Mouse (Mus musculus): ENCODE data around the gene 4930432M17Rik.

Gene 4930432M17Rik

GRCm38 (mm10) chr3:121670462-121670861 lies at the start of gene 4930432M17Rik:
TSS of gene 4930432M17Rik (plus strand) at chr3:121670762.
- no peak for DNase-seq (ENCODE audit: low spot score in 2 of 2)

DNA sequence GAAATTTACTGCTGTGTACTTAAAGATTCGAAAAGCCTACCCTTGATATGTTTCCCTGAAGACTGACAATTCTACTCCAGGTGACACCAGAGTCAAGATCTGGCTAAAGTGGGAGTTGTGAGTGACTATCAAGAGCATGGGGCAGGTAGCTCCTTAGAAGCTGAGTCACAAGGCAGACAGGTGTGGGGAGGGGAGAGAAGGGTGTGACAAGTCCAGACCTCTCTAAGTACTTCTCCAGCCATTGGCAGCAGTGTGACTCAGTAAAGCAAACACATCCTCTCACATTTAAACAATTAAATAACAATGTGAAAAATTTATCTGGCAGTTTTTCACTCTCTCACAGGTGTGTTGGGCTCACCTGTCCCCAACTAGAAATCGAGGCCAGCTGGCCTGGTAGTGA lies 44.9 kb upstream of the 4930432M17Rik start:
- DNase-seq (ENCODE audit: low spot score in 2 of 2): no peak

- DNase-seq (ENCODE audit: low spot score in 2 of 2): no peak
Observed at GRCm38 (mm10) chr3:121626273-121626672, 44.3 kb upstream of the 4930432M17Rik start.

- DNase-seq (ENCODE audit: low spot score in 2 of 2): no peak
Observed at GRCm38 (mm10) chr3:121628245-121628644, 42.3 kb upstream of the 4930432M17Rik start.

GRCm38 (mm10) chr3:121630626-121631025 lies 39.9 kb upstream of the 4930432M17Rik start:
- DNase-seq (ENCODE audit: low spot score in 2 of 2): no peak

GRCm38 (mm10) chr3:121634963-121635362 lies 35.6 kb upstream of the 4930432M17Rik start:
- DNase-seq (ENCODE audit: low spot score in 2 of 2): no peak

DNA sequence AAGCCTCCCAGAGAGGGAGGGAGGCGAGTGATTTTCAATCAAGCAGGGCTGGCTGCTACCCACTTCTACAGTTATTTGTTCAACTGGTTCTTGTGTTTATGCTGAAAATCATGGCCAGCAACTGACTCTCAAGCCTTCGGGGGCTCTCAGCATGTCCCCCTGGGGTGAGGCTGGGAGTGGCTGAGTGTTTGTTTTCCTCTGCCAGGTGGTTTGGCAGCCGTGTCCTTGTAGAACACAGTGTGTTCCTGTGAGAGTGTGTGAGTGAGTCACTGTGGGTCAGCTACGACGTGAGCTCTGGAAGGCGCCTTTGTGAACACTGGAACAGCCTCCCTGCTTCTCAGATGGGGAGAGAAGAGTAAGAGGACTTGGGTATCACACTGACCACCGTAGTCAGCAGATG lies 35.1 kb upstream of the 4930432M17Rik start:
- no peak for DNase-seq (ENCODE audit: low spot score in 2 of 2)

GRCm38 (mm10) chr3:121636315-121636714 lies 34.2 kb upstream of the 4930432M17Rik start:
- peak in 1 of 2 experiments; percentile 42 for DNase-seq (ENCODE audit: low spot score in 2 of 2)

DNA sequence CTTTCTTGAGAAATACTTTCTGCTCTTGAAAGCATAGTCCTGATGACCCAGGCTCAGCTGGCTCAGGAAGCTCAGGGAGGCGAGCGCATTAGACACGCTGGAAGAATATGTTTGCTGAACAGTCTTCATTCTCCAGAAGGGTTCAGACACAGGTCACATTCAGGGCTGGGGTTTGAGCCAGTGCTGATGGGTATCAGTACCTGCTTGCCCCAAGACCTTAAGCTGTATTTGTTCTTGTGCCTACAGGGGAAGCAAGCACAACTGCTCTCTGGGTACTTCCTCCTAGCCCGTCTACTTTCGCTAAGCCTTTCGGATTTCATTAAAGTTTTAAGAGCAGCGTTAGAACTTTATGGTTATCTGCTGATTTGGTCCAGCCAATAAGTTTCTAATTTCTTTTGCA lies 33.8 kb upstream of the 4930432M17Rik start:
- no peak for DNase-seq (ENCODE audit: low spot score in 2 of 2)

DNA sequence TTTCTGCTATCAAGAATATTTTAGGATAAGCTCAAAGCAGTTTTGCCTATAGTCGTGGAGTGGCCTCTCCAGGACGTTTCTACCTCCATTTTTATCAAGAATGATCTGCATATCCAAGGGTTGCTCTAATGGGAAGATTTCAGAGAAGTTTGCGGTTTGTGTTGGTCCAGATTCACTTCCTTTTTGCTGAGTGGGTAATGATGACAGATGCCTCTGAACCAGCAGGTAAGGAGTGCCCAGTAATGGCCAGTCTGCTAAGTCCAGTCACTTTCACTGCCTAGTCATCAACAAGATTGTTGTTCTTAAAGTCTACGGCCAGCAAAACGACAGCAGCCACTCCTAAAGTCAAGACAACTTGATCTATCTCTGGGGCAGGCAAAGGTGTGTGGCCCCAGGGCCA lies 32.8 kb upstream of the 4930432M17Rik start:
- no peak for DNase-seq (ENCODE audit: low spot score in 2 of 2)

GRCm38 (mm10) chr3:121638241-121638640 lies 32.3 kb upstream of the 4930432M17Rik start:
- no peak for DNase-seq (ENCODE audit: low spot score in 2 of 2)

- no peak for DNase-seq (ENCODE audit: low spot score in 2 of 2)
Observed at GRCm38 (mm10) chr3:121640611-121641010, 30.0 kb upstream of the 4930432M17Rik start.

DNA sequence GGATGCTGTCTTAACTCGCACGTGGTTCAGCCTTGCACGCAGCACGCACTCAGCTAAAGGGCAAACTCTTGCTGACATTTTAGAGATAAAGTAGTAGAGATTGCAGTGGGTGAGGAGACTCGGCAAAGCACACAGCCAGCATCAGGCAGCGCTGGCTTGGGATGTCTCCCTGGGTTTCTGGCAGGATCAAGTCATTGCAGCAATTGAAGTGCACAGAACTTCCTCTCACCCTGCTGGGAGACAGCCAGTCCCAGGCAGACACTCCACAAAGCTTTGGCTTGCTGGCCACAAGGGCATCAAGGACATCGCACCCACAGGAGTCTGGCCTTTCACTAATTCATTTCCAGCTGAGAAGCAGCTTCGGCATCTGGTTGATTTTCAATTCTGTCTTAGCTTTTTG lies 27.3 kb upstream of the 4930432M17Rik start:
- DNase-seq (ENCODE audit: low spot score in 2 of 2): no peak

DNA sequence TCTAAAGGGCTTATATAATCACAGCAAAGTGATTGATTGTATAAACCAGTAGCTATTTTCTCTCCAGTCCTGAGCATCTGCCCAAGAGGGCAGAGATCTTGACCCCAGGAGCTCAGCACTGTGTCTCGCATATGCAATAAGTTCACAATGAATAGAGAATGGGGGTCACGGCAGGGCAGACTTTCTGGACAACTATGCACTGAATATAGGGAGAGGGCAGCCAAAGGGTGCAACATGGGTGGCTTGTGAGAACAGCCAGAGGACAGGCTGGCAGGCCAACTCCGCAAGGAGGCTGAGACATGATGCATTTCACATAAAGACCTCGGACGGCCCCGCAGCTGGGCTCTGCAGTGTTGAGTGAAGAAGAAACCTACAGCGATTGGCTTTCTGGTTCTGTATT lies 25.1 kb upstream of the 4930432M17Rik start:
- DNase-seq (ENCODE audit: low spot score in 2 of 2): no peak

DNA sequence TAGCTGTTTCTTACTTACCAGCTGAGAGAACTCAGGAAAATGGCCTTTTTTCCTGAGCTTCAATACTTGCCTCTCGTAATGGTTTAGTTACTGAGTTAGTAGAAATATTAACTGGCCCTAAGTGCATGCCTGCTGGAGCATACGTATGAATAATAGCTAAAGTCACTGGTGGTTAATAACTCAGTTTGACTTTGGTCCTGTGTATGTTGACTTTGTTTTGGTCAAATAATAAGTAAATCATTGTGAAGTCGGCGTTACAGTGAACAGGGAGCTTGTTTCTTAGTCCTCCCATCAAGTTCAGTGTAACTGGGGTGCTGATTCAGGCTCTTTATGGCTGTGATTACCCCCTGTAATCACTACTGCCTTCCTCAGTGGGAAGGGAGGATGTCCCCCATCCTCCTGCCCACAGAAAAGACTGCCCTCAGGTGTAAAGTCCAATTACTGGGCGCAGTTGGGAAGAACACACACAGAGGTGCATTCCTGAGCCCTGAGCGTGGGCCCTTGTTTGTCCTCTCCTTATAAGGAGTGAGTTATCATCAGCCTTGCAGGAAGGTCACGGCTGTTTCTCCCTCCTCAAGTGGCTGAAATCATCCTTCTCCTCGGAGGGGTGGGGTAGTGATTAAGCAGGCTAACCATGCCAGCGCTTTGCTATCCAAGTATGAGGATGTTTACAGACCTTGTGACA lies 24.1 kb upstream of the 4930432M17Rik start:
- DNase-seq (ENCODE audit: low spot score in 2 of 2): no peak

DNA sequence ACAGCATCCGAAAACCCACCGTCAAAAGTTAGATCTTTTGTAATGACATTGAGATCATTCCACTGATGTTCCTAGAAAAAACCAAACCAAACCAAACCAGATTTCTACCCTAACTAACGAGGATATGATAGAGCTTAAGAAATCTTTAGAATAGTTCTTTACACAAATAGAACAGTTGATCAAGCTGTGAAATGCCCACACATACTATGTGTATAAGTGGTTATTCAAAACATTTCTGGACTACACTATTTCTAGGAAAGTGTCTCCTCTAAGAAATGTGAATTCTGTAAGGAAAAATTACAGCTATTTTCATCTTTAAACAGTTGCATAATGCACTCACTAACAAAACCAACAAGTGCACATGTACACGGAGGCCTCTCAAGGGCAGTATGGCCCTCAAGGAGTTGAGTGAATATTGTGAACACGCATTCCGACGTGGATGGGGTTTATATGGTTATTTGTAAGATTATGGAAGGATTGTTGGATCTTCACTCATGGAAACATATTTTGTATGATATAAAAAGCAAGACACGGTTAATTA lies 22.3 kb upstream of the 4930432M17Rik start:
- DNase-seq (ENCODE audit: low spot score in 2 of 2): no peak

DNA sequence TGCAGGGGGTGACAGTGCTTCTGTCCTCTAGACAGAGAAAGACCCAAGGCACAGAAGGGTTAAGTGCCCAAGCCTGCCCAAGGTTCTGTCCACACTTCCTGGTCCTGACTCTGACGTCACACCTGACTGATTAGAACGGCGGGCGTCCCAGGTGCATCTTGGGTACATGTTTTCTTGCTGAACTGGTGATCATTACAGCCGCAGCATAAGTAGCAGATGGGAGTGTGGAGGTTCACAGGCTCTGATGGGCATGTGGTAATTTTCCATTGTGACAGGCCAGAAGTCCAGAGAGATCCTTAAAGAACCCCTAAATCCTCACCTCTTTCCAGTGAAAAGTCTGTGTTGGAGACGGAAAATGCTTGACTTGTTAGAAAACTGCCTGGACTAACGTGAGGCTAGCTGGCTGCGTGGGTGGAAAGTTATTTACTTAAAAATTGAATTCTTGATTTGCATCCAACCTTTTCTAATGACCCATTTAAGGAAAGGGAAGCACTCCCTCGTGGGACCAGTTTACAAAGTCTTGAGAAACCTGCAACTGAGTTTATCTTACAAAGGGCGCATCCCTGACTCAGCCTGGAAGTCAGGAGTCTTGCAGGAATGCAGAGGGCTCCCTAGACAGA lies 20.4 kb upstream of the 4930432M17Rik start:
- DNase-seq (ENCODE audit: low spot score in 2 of 2): no peak

GRCm38 (mm10) chr3:121651710-121652109 lies 18.9 kb upstream of the 4930432M17Rik start:
- no peak for DNase-seq (ENCODE audit: low spot score in 2 of 2)

- no peak for DNase-seq (ENCODE audit: low spot score in 2 of 2)
Observed at GRCm38 (mm10) chr3:121652186-121652585, 18.4 kb upstream of the 4930432M17Rik start.

DNA sequence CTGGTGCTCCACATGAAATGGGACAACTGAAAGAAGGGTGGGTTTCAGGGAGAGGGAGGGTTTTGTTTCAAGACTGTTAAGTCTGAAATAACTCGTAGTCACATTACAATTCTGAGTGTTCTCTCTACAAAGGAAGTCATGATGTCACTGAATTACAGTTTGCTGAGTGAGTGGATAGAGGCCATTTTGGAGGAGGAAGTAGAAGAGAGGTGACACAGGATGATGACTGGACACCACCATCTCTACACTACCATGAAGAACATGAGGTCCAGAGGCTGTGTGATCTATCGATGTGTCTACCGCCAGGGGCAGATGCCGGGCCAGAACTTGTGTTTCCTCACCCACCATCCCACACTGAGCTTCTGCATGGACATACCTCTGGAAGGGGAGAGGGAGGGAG lies 13.6 kb upstream of the 4930432M17Rik start:
- no peak for DNase-seq (ENCODE audit: low spot score in 2 of 2)

GRCm38 (mm10) chr3:121662705-121663469 lies 7.7 kb upstream of the 4930432M17Rik start:
- DNase-seq (ENCODE audit: low spot score in 2 of 2): no peak

- no peak for DNase-seq (ENCODE audit: low spot score in 2 of 2)
Observed at GRCm38 (mm10) chr3:121663470-121663847, 7.1 kb upstream of the 4930432M17Rik start.

Data from cerebellum, postnatal 4 days (tissue).